12 mouse cellular contexts compared by ENCODE assay signal in genomic region chr8:115444519-115444918, GRCm38 (mm10).
"Had no signal": no experiment of that assay in that cellular context is flagged by ENCODE, and none has a peak within 500 bp of the region (broad histone marks: within the 10 kb centered on the region; RNA-seq: fewer than 3 reads in every experiment).

No protein-coding gene starts in this region.

- ATAC-seq: liver, embryonic 12.5 days; midbrain, embryonic 13.5 days; midbrain, embryonic 16.5 days had no signal

- DNase-seq: kidney, adult 9 months; kidney, postnatal 25 days; layer of hippocampus, adult 9-11 months; liver; lung, adult 18-20 months; lung, postnatal 10 days; lung, postnatal 4 days; thymus, adult 18-20 months; thymus, postnatal 36 days had no signal
